Mouse (Mus musculus) cerebellum, postnatal 10 days (tissue): ENCODE data around the gene Bicd1.

Experiments
- DNase-seq, 2 experiments: peaks; one replicate each; pipeline ENCODE4 v3.0.0; 2021; ENCODE audit warnings: mixed read lengths in 2 of 2

Bicd1 gene

DNA sequence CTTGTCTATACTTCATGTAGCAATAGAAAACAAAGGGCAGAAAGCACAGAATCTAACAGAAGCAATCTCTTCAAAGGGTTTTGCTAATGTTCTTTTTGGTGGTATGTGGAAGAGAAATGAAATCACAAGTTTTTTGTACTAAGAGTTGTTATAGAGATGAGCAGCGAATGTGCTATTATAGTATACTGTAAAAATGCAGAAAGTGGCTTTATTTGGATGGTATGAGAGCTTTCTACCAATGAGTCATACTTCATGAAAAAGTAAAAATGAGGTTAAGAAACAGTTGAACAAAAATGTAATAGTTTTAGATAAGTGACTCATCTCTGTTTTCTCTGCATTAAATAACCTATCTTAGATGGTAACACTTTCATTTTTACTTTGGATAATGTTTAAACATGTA, 165.6 kb downstream of the Bicd1 start:
- no peak for DNase-seq

DNA sequence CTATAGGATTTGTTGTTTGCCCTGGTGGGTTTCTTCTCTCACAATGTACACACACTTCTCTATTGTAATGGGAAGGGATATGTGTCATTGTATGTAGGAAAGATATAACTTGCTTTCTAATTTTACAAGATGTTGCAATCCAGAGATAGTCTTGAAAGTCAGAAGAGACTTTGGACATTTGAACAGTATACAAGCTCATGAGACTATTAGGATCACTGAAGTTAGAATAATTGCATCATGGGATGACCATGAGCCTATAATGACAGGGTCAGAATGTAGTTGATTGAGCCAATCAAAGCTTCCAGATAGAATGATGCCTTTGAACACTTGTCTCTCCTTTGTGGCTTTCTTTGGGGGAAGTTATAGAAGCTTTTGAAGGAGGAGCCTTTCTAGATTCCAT, 171.4 kb downstream of the Bicd1 start:
- no peak for DNase-seq

DNA sequence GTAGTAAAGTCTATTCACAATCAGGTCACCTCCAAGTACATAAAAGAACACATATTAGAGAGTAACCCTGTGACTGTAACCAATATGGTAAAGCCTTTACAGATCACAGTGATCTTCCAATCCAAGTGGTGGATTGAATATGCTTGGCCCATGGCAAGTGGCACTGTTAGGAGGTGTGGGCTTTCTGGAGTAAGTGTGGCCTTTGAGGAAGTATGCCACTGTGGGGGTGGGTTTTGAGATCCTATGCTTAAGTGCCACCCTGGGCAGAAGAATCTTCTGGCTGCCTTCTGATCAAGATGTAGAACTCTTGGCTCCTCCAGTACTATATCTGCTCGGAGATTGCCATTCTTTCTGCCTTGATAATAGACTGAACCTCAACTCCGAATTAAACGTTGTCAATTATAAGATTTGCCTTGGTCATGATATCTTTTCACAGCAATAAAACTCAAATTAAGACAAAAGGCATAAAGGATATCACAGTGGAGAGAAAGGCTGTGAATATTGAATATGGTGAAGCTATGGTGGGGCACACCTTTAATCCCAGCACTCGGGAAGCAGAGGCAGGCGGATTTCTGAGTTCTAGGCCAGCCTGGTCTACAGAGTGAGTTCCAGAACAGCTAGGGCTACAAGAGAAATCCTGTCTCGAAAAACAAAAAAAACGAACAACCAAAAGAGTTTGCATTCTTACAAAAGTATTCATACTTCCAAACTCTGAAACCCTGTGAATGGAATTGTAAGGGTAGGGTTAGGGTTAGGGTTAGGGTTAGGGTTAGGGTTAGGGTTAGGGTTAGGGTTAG, 177.2 kb downstream of the Bicd1 start:
- DNase-seq, result no peak
